ENCODE assay signal across 8 mouse cellular contexts in the genomic region with DNA sequence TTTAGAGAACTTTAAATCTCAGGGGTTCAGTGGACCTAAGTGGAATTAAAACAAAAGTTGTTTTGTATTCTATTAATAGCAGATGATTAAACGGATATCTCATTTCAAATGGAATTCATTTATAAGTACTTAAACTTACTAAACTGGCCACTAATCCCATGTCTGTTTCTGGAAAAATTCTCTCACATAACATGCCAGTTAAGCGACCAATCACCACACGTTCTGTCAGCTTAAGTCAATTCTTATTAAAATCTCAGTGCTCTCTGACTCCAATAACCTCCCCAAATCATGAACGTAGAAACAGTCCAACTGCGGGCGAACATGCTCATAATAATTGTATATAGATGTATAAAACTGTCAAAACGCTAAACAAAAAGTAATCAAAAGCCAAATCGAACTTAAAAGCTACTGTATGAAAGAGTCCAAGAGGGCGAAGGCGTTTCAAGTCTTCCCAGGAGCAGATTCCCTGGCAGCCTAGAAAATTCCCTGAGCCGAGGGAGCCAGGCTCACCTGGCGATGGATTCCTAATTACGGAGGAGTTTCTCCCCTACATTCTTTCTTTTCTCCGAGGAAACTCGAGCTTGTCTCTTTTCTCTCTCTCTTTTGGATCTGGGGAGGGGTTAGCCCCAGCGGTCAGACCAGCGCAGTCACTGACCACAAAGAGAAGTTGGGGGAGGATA. TPM values are rescaled to one million over a fixed set of nuclear protein-coding genes. Genes with fewer than 3 reads are reported as not detected.
DNase-seq lines count a peak whose midpoint lies in the region; ATAC-seq lines count a peak whose summit lies in the region.

No protein-coding gene starts in this region.

- H3K4me2 ChIP-seq in hindbrain, embryonic 12.5 days (replicated peaks): peak overlapping the region; percentile 93
- H3K4me2 ChIP-seq in midbrain, embryonic 11.5 days: peak overlapping the region; percentile 96

- no peaks in the 10 kb centered on the region for H3K36me3 ChIP-seq in heart, embryonic 10.5 days
- no peaks in the 10 kb centered on the region for H3K36me3 ChIP-seq in hindbrain, embryonic 12.5 days
- no peaks in the 10 kb centered on the region for H3K36me3 ChIP-seq in midbrain, embryonic 11.5 days (ENCODE audit: control insufficient read depth, insufficient read depth, low read length)

- no peaks in the 10 kb centered on the region for H3K9me3 ChIP-seq in heart, embryonic 10.5 days
- no peaks in the 10 kb centered on the region for H3K9me3 ChIP-seq in hindbrain, embryonic 12.5 days (replicated peaks)
- no peaks in the 10 kb centered on the region for H3K9me3 ChIP-seq in midbrain, embryonic 11.5 days (ENCODE audit: control insufficient read depth, low read length)

- peak overlapping the region; percentile 83 for H3K4me3 ChIP-seq in heart, embryonic 10.5 days
- H3K4me3 ChIP-seq in hindbrain, embryonic 12.5 days: peak overlapping the region; percentile 51
- peak overlapping the region; percentile 53 for H3K4me3 ChIP-seq in midbrain, embryonic 11.5 days (ENCODE audit: low read depth, low read length)

- H3K9ac ChIP-seq in hindbrain, embryonic 12.5 days: peak overlapping the region; percentile 56
- no peak overlapping the region for H3K9ac ChIP-seq in midbrain, embryonic 11.5 days (ENCODE audit: low read length)

- H3K4me1 ChIP-seq in heart, embryonic 10.5 days: peaks cover 13% of the 10 kb centered on the region; the same call in 1 of the 2 replicates
- H3K4me1 ChIP-seq in hindbrain, embryonic 12.5 days: peaks cover 16% of the 10 kb centered on the region
- peaks cover 12% of the 10 kb centered on the region for H3K4me1 ChIP-seq in midbrain, embryonic 11.5 days (ENCODE audit: control insufficient read depth, insufficient read depth, low read length)

- H3K27me3 ChIP-seq in heart, embryonic 10.5 days (ENCODE audit: insufficient read depth, poor library complexity, severe bottlenecking): no peaks in the 10 kb centered on the region
- H3K27me3 ChIP-seq in hindbrain, embryonic 12.5 days: peaks cover 25% of the 10 kb centered on the region
- H3K27me3 ChIP-seq in midbrain, embryonic 11.5 days (ENCODE audit: control insufficient read depth, insufficient read depth, low read length): peaks cover 13% of the 10 kb centered on the region

- intact Hi-C loops in heart, postnatal 25 days (cut with DNase I): loop anchor here (5.0 to 10.0 kb wide), 2 partner anchors 65 to 122 kb away; no protein-coding TSS in a partner anchor

- WGBS in heart, embryonic 10.5 days: 10% methylated on average over 17 of the region's 17 CpGs
- 9% methylated on average over 17 of the region's 17 CpGs for WGBS in hindbrain, embryonic 12.5 days
- 8% methylated on average over 17 of the region's 17 CpGs for WGBS in midbrain, embryonic 11.5 days

- no peak for DNase-seq in heart, embryonic 10.5 days (ENCODE audit: low spot score)
- DNase-seq in heart, postnatal 25 days (ENCODE audit: low spot score): no peak
- DNase-seq in NIH3T3 (ENCODE audit: low read depth): peak; percentile 48
- DNase-seq in midbrain, embryonic 11.5 days (ENCODE audit: low spot score, missing footprints): peak; percentile 90
- no peak for DNase-seq in gastrocnemius, postnatal 10 days
- DNase-seq in thymus, postnatal 4 days: no peak
- no peak for DNase-seq in cerebellum, adult 11-12 months

- peak overlapping the region; percentile 90 for H3K27ac ChIP-seq in heart, embryonic 10.5 days
- no peak overlapping the region for H3K27ac ChIP-seq in hindbrain, embryonic 12.5 days
- no peak overlapping the region for H3K27ac ChIP-seq in midbrain, embryonic 11.5 days (ENCODE audit: low read depth, low read length)

- ATAC-seq in hindbrain, embryonic 12.5 days (ENCODE audit: low FRiP score): no peak
- no peak for ATAC-seq in midbrain, embryonic 11.5 days (ENCODE audit: low FRiP score)

RNA-seq across cellular contexts. Expression of gene Baiap2l1, which starts 1.0 kb away (rescaled TPM):
- 9.4 and 10.9 TPM in 2 replicates for polyA plus RNA-seq in heart, embryonic 10.5 days (2016; fragmentation: Nextera tagmentation; extraction: Ambion mirVana)
- 1 to 10 TPM; 5.6 to 5.7 TPM for total RNA-seq in heart, postnatal 25 days (2021)
- 5.0 and 5.6 TPM in 2 replicates for polyA plus RNA-seq in hindbrain, embryonic 12.5 days (2016; fragmentation: Nextera tagmentation; extraction: Ambion mirVana)
- 1.8 and 2.4 TPM in 2 replicates for polyA plus RNA-seq in midbrain, embryonic 11.5 days (2014; fragmentation: Nextera tagmentation; extraction: Ambion mirVana)
- 1 to 10 TPM; 2.2 to 4.0 TPM for total RNA-seq in gastrocnemius, postnatal 10 days (2021)

Comparison
In these comparisons a context has a peak if more than half of its experiments do, and no peak if none do; other contexts are left out.
1. DNase-seq: peak in NIH3T3 (single experiment) and midbrain, embryonic 11.5 days (single experiment); none in heart, embryonic 10.5 days (single experiment), heart, postnatal 25 days (single experiment), gastrocnemius, postnatal 10 days (single experiment), thymus, postnatal 4 days (single experiment) and cerebellum, adult 11-12 months (single experiment).
2. Peak in every context shown above with its lines, with median percentiles within 50 percentile points of each other: H3K4me3 ChIP-seq.